Mouse (Mus musculus) ES-CJ7 (cell line): ENCODE data around the gene Slain2.
"Not testable (repeated sequence)": the region's sequence is repeated elsewhere in the genome, so short reads cannot be mapped to it uniquely, and the experiment has no call there.

Source experiments
- DNase-seq: peaks from one replicate; pipeline ENCODE4 v3.0.0; 2011; ENCODE audit warnings: low read depth, low spot score

Gene Slain2

GRCm38 (mm10) chr5:73011806-73012205 lies 97.7 kb downstream of the Slain2 start:
- peak; percentile 18 for DNase-seq

- DNase-seq: not testable (repeated sequence)
These were observed 98.9 kb downstream of the Slain2 start for GRCm38 (mm10) chr5:73012884-73013610.

GRCm38 (mm10) chr5:73013611-73014287 lies 99.6 kb downstream of the Slain2 start:
- not testable (repeated sequence) for DNase-seq

GRCm38 (mm10) chr5:73014745-73015144 lies 100.6 kb downstream of the Slain2 start:
- DNase-seq: no peak

- no peak for DNase-seq
These were observed 109.7 kb downstream of the Slain2 start for GRCm38 (mm10) chr5:73023801-73024200.
